Comparison of ENCODE assay signal across 28 mouse cellular contexts in genomic region chr11:62827135-62827534, GRCm38 (mm10). TPM values are rescaled to one million over a fixed set of nuclear protein-coding genes. Genes with fewer than 3 reads are reported as not detected.
DNase-seq lines count a peak whose midpoint lies in the region; ATAC-seq and TF ChIP-seq lines count a peak whose summit lies in the region.
"Had no signal": no experiment of that assay in that cellular context is flagged by ENCODE, and none has a peak within 500 bp of the region (broad histone marks: within the 10 kb centered on the region; RNA-seq: fewer than 3 reads in every experiment).

No protein-coding gene starts in this region.

- TF ChIP-seq CTCF in kidney, adult 2 months (conservative IDR thresholded peaks at IDR 0.05; ENCODE audit: insufficient read depth, insufficient read length, low read depth, low read length) = no peak
- no peak for TF ChIP-seq CTCF in intestine, postnatal 0 days (IDR thresholded peaks at IDR 0.05; ENCODE audit: low read depth)
- no peak for TF ChIP-seq CTCF in stomach, postnatal 0 days (IDR thresholded peaks at IDR 0.05; ENCODE audit: low read depth)

- H3K9ac ChIP-seq in kidney, embryonic 14.5 days (ENCODE audit: low read depth, low read length) = no peak overlapping the region
- no peak overlapping the region for H3K9ac ChIP-seq in intestine, postnatal 0 days (ENCODE audit: low read depth, low read length)
- H3K9ac ChIP-seq in stomach, embryonic 14.5 days (replicated peaks; ENCODE audit: low read depth, low read length) = no peak overlapping the region
- no peak overlapping the region for H3K9ac ChIP-seq in stomach, postnatal 0 days (ENCODE audit: low read length)
- no peak overlapping the region for H3K9ac ChIP-seq in hindbrain, embryonic 11.5 days (ENCODE audit: low read depth, low read length)
- H3K9ac ChIP-seq: embryonic facial prominence, embryonic 12.5 days; embryonic facial prominence, embryonic 15.5 days; forebrain, postnatal 0 days; heart, embryonic 13.5 days; hindbrain, embryonic 12.5 days; hindbrain, embryonic 15.5 days had no signal

- no peaks in the 10 kb centered on the region for H3K27me3 ChIP-seq in kidney, adult 2 months (replicated peaks; ENCODE audit: control insufficient read depth, insufficient read depth, low read length)
- no peaks in the 10 kb centered on the region for H3K27me3 ChIP-seq in kidney, embryonic 14.5 days (ENCODE audit: control insufficient read depth, insufficient read depth, low read length)
- no peaks in the 10 kb centered on the region for H3K27me3 ChIP-seq in intestine, postnatal 0 days (replicated peaks; ENCODE audit: control insufficient read depth, insufficient read depth, low read length)
- H3K27me3 ChIP-seq in stomach, embryonic 14.5 days (ENCODE audit: control insufficient read depth, insufficient read depth, low read length) = no peaks in the 10 kb centered on the region
- H3K27me3 ChIP-seq in stomach, postnatal 0 days (ENCODE audit: control insufficient read depth, insufficient read depth, low read length) = no peaks in the 10 kb centered on the region
- no peaks in the 10 kb centered on the region for H3K27me3 ChIP-seq in limb, embryonic 10.5 days (ENCODE audit: low read depth, poor library complexity, severe bottlenecking)
- no peaks in the 10 kb centered on the region for H3K27me3 ChIP-seq in hindbrain, embryonic 11.5 days (ENCODE audit: control insufficient read depth, insufficient read depth, low read length)
- H3K27me3 ChIP-seq: CH12.LX; embryonic facial prominence, embryonic 12.5 days; embryonic facial prominence, embryonic 15.5 days; heart, embryonic 13.5 days; hindbrain, embryonic 12.5 days; hindbrain, embryonic 15.5 days; Patski had no signal

- 0 out of 2 replicates have a peak overlapping the region, but pooled peaks have one; percentile 7 for H3K27ac ChIP-seq in kidney, adult 2 months (ENCODE audit: insufficient read depth, low read depth, low read length)
- no peak overlapping the region for H3K27ac ChIP-seq in kidney, embryonic 14.5 days (ENCODE audit: low read depth, low read length)
- H3K27ac ChIP-seq in intestine, postnatal 0 days (ENCODE audit: low read depth, low read length) = no peak overlapping the region
- no peak overlapping the region for H3K27ac ChIP-seq in stomach, embryonic 14.5 days (ENCODE audit: low read length)
- peak overlapping the region; percentile 90; the same call in 1 of the 2 replicates for H3K27ac ChIP-seq in stomach, postnatal 0 days (replicated peaks)
- H3K27ac ChIP-seq in limb, embryonic 10.5 days = no peak overlapping the region
- no peak overlapping the region for H3K27ac ChIP-seq in hindbrain, embryonic 11.5 days (ENCODE audit: low read depth, low read length)
- H3K27ac ChIP-seq: embryonic facial prominence, embryonic 12.5 days; embryonic facial prominence, embryonic 15.5 days; heart, adult 2 months; heart, embryonic 10.5 days; heart, embryonic 13.5 days; hindbrain, embryonic 12.5 days; hindbrain, embryonic 15.5 days had no signal

- H3K4me2 ChIP-seq in kidney, embryonic 14.5 days (replicated peaks; ENCODE audit: low read depth, low read length) = no peak overlapping the region
- no peak overlapping the region for H3K4me2 ChIP-seq in intestine, postnatal 0 days (replicated peaks; ENCODE audit: low read depth)
- no peak overlapping the region for H3K4me2 ChIP-seq in stomach, embryonic 14.5 days (replicated peaks; ENCODE audit: low read depth, low read length)
- H3K4me2 ChIP-seq in stomach, postnatal 0 days (replicated peaks; ENCODE audit: low read depth) = no peak overlapping the region
- no peak overlapping the region for H3K4me2 ChIP-seq in hindbrain, embryonic 11.5 days (replicated peaks; ENCODE audit: low read depth, low read length)
- H3K4me2 ChIP-seq: embryonic facial prominence, embryonic 12.5 days; embryonic facial prominence, embryonic 15.5 days; heart, embryonic 13.5 days; hindbrain, embryonic 12.5 days; hindbrain, embryonic 15.5 days had no signal

- WGBS in kidney, adult 2 months = 88% methylated on average over 4 of the region's 4 CpGs
- WGBS in kidney, embryonic 14.5 days = 93% methylated on average over 4 of the region's 4 CpGs
- 47% methylated on average over 4 of the region's 4 CpGs for WGBS in intestine, postnatal 0 days
- WGBS in stomach, embryonic 14.5 days = 77% methylated on average over 4 of the region's 4 CpGs
- WGBS in stomach, postnatal 0 days = 64% methylated on average over 4 of the region's 4 CpGs
- WGBS in limb, embryonic 10.5 days = 88% methylated on average over 4 of the region's 4 CpGs
- 92% methylated on average over 4 of the region's 4 CpGs for WGBS in hindbrain, embryonic 11.5 days

- no peaks in the 10 kb centered on the region for H3K36me3 ChIP-seq in kidney, adult 2 months (ENCODE audit: control insufficient read depth, insufficient read depth, low read length)
- peaks cover 6% of the 10 kb centered on the region; the same call in 1 of the 2 replicates for H3K36me3 ChIP-seq in kidney, embryonic 14.5 days (ENCODE audit: control insufficient read depth, insufficient read depth, low read length)
- H3K36me3 ChIP-seq in intestine, postnatal 0 days (ENCODE audit: control insufficient read depth, insufficient read depth) = peaks cover 28% of the 10 kb centered on the region
- H3K36me3 ChIP-seq in stomach, embryonic 14.5 days (ENCODE audit: control insufficient read depth, insufficient read depth, low read length) = peaks cover 3% of the 10 kb centered on the region
- H3K36me3 ChIP-seq in stomach, postnatal 0 days (ENCODE audit: control insufficient read depth, insufficient read depth, low read length) = peaks cover 10% of the 10 kb centered on the region; the same call in 1 of the 2 replicates
- no peaks in the 10 kb centered on the region for H3K36me3 ChIP-seq in limb, embryonic 10.5 days
- H3K36me3 ChIP-seq in hindbrain, embryonic 11.5 days (ENCODE audit: control insufficient read depth, insufficient read depth, low read length) = no peaks in the 10 kb centered on the region
- H3K36me3 ChIP-seq: heart, embryonic 10.5 days; hindbrain, embryonic 12.5 days; hindbrain, embryonic 15.5 days had no signal

- TF ChIP-seq EP300 in stomach, postnatal 0 days (optimal IDR thresholded peaks at IDR 0.05) = no peak

- peaks cover 15% of the 10 kb centered on the region; the same call in 1 of the 2 replicates for H3K4me1 ChIP-seq in kidney, adult 2 months (ENCODE audit: control insufficient read depth, insufficient read depth, low read length)
- H3K4me1 ChIP-seq in kidney, embryonic 14.5 days (ENCODE audit: control insufficient read depth, insufficient read depth, low read length) = peaks cover 7% of the 10 kb centered on the region; the same call in 1 of the 2 replicates
- H3K4me1 ChIP-seq in intestine, postnatal 0 days (replicated peaks; ENCODE audit: control insufficient read depth, insufficient read depth, low read length) = peaks cover 12% of the 10 kb centered on the region; the same call in 1 of the 2 replicates
- peaks cover 7% of the 10 kb centered on the region; the same call in 1 of the 2 replicates for H3K4me1 ChIP-seq in stomach, embryonic 14.5 days (ENCODE audit: control insufficient read depth, insufficient read depth, low read length)
- H3K4me1 ChIP-seq in stomach, postnatal 0 days (replicated peaks; ENCODE audit: control insufficient read depth, insufficient read depth) = peaks cover 9% of the 10 kb centered on the region
- H3K4me1 ChIP-seq in limb, embryonic 10.5 days = peaks cover 20% of the 10 kb centered on the region
- no peaks in the 10 kb centered on the region for H3K4me1 ChIP-seq in hindbrain, embryonic 11.5 days (replicated peaks; ENCODE audit: control insufficient read depth, insufficient read depth, low read length)
- H3K4me1 ChIP-seq: embryonic facial prominence, embryonic 12.5 days; hindbrain, embryonic 12.5 days; hindbrain, embryonic 15.5 days had no signal

- H3K4me3 ChIP-seq in kidney, adult 2 months (ENCODE audit: insufficient read depth, low read depth, low read length) = no peak overlapping the region
- H3K4me3 ChIP-seq in kidney, embryonic 14.5 days (ENCODE audit: low read length) = no peak overlapping the region
- H3K4me3 ChIP-seq in intestine, postnatal 0 days (ENCODE audit: low read depth, low read length) = no peak overlapping the region
- H3K4me3 ChIP-seq in stomach, embryonic 14.5 days (ENCODE audit: low read depth, low read length) = no peak overlapping the region
- H3K4me3 ChIP-seq in stomach, postnatal 0 days (ENCODE audit: low read depth, low read length) = no peak overlapping the region
- no peak overlapping the region for H3K4me3 ChIP-seq in limb, embryonic 10.5 days
- H3K4me3 ChIP-seq in hindbrain, embryonic 11.5 days (ENCODE audit: low read depth, low read length) = no peak overlapping the region
- H3K4me3 ChIP-seq: embryonic facial prominence, embryonic 12.5 days; embryonic facial prominence, embryonic 15.5 days; heart, adult 2 months; heart, embryonic 10.5 days; heart, embryonic 13.5 days; hindbrain, embryonic 12.5 days; hindbrain, embryonic 15.5 days had no signal

- H3K9me3 ChIP-seq in kidney, embryonic 14.5 days (ENCODE audit: control insufficient read depth, low read length) = no peaks in the 10 kb centered on the region
- no peaks in the 10 kb centered on the region for H3K9me3 ChIP-seq in intestine, postnatal 0 days (ENCODE audit: control insufficient read depth)
- no peaks in the 10 kb centered on the region for H3K9me3 ChIP-seq in stomach, embryonic 14.5 days (ENCODE audit: control insufficient read depth, low read depth, low read length)
- no peaks in the 10 kb centered on the region for H3K9me3 ChIP-seq in stomach, postnatal 0 days (ENCODE audit: control insufficient read depth, low read length)
- H3K9me3 ChIP-seq in limb, embryonic 10.5 days (replicated peaks) = no peaks in the 10 kb centered on the region
- no peaks in the 10 kb centered on the region for H3K9me3 ChIP-seq in hindbrain, embryonic 11.5 days (ENCODE audit: control insufficient read depth, low read length)
- H3K9me3 ChIP-seq: embryonic facial prominence, embryonic 12.5 days; embryonic facial prominence, embryonic 15.5 days; G1E; heart, embryonic 10.5 days; hindbrain, embryonic 12.5 days; hindbrain, embryonic 15.5 days had no signal

- DNase-seq in kidney, adult 2 months = no peak
- DNase-seq in stomach, postnatal 0 days (ENCODE audit: low spot score) = peak; percentile 38
- DNase-seq in limb, embryonic 10.5 days (ENCODE audit: low spot score) = no peak
- no peak for DNase-seq in hindbrain, embryonic 11.5 days (ENCODE audit: low spot score)
- DNase-seq in ovary, adult 18-20 months (ENCODE audit: low spot score) = no peak
- DNase-seq: B cell, adult 2 months; cerebellum, adult 11 months; cerebellum, adult 2 months; cerebellum, adult 9-11 months; cerebellum, postnatal 25 days; forebrain, postnatal 0 days; gastrocnemius, postnatal 36 days; heart, adult 2 months; heart, postnatal 14 days; heart, postnatal 4 days had no signal

- TF ChIP-seq POLR2A in kidney, adult 2 months (IDR thresholded peaks at IDR 0.05; ENCODE audit: low read depth, low read length) = no peak

- no peak for ATAC-seq in kidney, embryonic 14.5 days (ENCODE audit: low FRiP score, low TSS enrichment)
- ATAC-seq in intestine, postnatal 0 days = peak; percentile 61
- peak; percentile 62; the same call in 1 of the 2 replicates for ATAC-seq in stomach, embryonic 14.5 days (ENCODE audit: insufficient number of reproducible peaks, insufficient read depth, low FRiP score, low read depth)
- peak; percentile 78 for ATAC-seq in stomach, postnatal 0 days (ENCODE audit: low FRiP score, low TSS enrichment)
- no peak for ATAC-seq in hindbrain, embryonic 11.5 days (ENCODE audit: low FRiP score)
- ATAC-seq: forebrain, embryonic 14.5 days; forebrain, postnatal 0 days; Patski had no signal

RNA-seq across cellular contexts. Expression of gene Trim16, which starts 7.1 kb away (rescaled TPM):
- polyA plus RNA-seq in kidney, adult 2 months (2012; rRNA removed) = 2.9 and 3.7 TPM in 2 replicates
- 10.5 and 18.6 TPM in 2 replicates for polyA plus RNA-seq in kidney, embryonic 14.5 days (2014; fragmentation: Nextera tagmentation; extraction: Ambion mirVana)
- 10.8 and 11.5 TPM in 2 replicates for polyA plus RNA-seq in intestine, postnatal 0 days (2015; fragmentation: Nextera tagmentation; extraction: Ambion mirVana)
- polyA plus RNA-seq in stomach, embryonic 14.5 days (2014; fragmentation: Nextera tagmentation; extraction: Ambion mirVana) = 16.8 and 19.1 TPM in 2 replicates
- 23.4 and 25.0 TPM in 2 replicates for polyA plus RNA-seq in stomach, postnatal 0 days (2015; fragmentation: Nextera tagmentation; extraction: Ambion mirVana)
- 2.9 and 3.3 TPM in 2 replicates for polyA plus RNA-seq in limb, embryonic 10.5 days (2016; fragmentation: Nextera tagmentation; extraction: Ambion mirVana)
- 5.3 and 6.4 TPM in 2 replicates for polyA plus RNA-seq in hindbrain, embryonic 11.5 days (2014; fragmentation: Nextera tagmentation; extraction: Ambion mirVana)
- polyA plus RNA-seq: G1E had no signal

RNA-seq across cellular contexts. Expression of gene Fbxw10, which starts 19.7 kb away (rescaled TPM):
- polyA plus RNA-seq in kidney, adult 2 months (2012; rRNA removed) = 0.29 and 0.30 TPM in 2 replicates
- 0.53 and 0.73 TPM in 2 replicates for polyA plus RNA-seq in kidney, embryonic 14.5 days (2014; fragmentation: Nextera tagmentation; extraction: Ambion mirVana)
- polyA plus RNA-seq in intestine, postnatal 0 days (2015; fragmentation: Nextera tagmentation; extraction: Ambion mirVana) = 0.14 and 0.17 TPM in 2 replicates
- 0.59 and 1.1 TPM in 2 replicates for polyA plus RNA-seq in stomach, embryonic 14.5 days (2014; fragmentation: Nextera tagmentation; extraction: Ambion mirVana)
- 0.47 TPM in 2 replicates for polyA plus RNA-seq in stomach, postnatal 0 days (2015; fragmentation: Nextera tagmentation; extraction: Ambion mirVana)
- 0.31 and 0.84 TPM in 2 replicates for polyA plus RNA-seq in limb, embryonic 10.5 days (2016; fragmentation: Nextera tagmentation; extraction: Ambion mirVana)
- polyA plus RNA-seq in hindbrain, embryonic 11.5 days (2014; fragmentation: Nextera tagmentation; extraction: Ambion mirVana) = 0.49 and 0.65 TPM in 2 replicates
- polyA plus RNA-seq: G1E had no signal

RNA-seq across cellular contexts. Expression of gene Zfp286, which starts 37.9 kb away (rescaled TPM):
- polyA plus RNA-seq in kidney, adult 2 months (2012; rRNA removed) = 0.42 and 0.83 TPM in 2 replicates
- polyA plus RNA-seq in kidney, embryonic 14.5 days (2014; fragmentation: Nextera tagmentation; extraction: Ambion mirVana) = 19.6 and 19.7 TPM in 2 replicates
- polyA plus RNA-seq in intestine, postnatal 0 days (2015; fragmentation: Nextera tagmentation; extraction: Ambion mirVana) = 4.2 and 4.3 TPM in 2 replicates
- 23.2 and 24.9 TPM in 2 replicates for polyA plus RNA-seq in stomach, embryonic 14.5 days (2014; fragmentation: Nextera tagmentation; extraction: Ambion mirVana)
- polyA plus RNA-seq in stomach, postnatal 0 days (2015; fragmentation: Nextera tagmentation; extraction: Ambion mirVana) = 4.6 and 5.5 TPM in 2 replicates
- polyA plus RNA-seq in limb, embryonic 10.5 days (2016; fragmentation: Nextera tagmentation; extraction: Ambion mirVana) = 22.4 and 29.8 TPM in 2 replicates
- 27.4 and 31.1 TPM in 2 replicates for polyA plus RNA-seq in hindbrain, embryonic 11.5 days (2014; fragmentation: Nextera tagmentation; extraction: Ambion mirVana)
- polyA plus RNA-seq: G1E had no signal

RNA-seq across cellular contexts. Expression of gene Tvp23b, which starts 52.1 kb away (rescaled TPM):
- 21.3 and 26.1 TPM in 2 replicates for polyA plus RNA-seq in kidney, adult 2 months (2012; rRNA removed)
- 62.1 and 62.9 TPM in 2 replicates for polyA plus RNA-seq in kidney, embryonic 14.5 days (2014; fragmentation: Nextera tagmentation; extraction: Ambion mirVana)
- polyA plus RNA-seq in intestine, postnatal 0 days (2015; fragmentation: Nextera tagmentation; extraction: Ambion mirVana) = 53.4 and 57.2 TPM in 2 replicates
- 64.9 and 69.3 TPM in 2 replicates for polyA plus RNA-seq in stomach, embryonic 14.5 days (2014; fragmentation: Nextera tagmentation; extraction: Ambion mirVana)
- 67.2 and 71.1 TPM in 2 replicates for polyA plus RNA-seq in stomach, postnatal 0 days (2015; fragmentation: Nextera tagmentation; extraction: Ambion mirVana)
- 37.9 and 43.4 TPM in 2 replicates for polyA plus RNA-seq in limb, embryonic 10.5 days (2016; fragmentation: Nextera tagmentation; extraction: Ambion mirVana)
- polyA plus RNA-seq in hindbrain, embryonic 11.5 days (2014; fragmentation: Nextera tagmentation; extraction: Ambion mirVana) = 41.7 and 53.0 TPM in 2 replicates

Comparison
In these comparisons a context has a peak if more than half of its experiments do, and no peak if none do; other contexts are left out.
1. H3K27ac ChIP-seq: peak in kidney, adult 2 months (single experiment) and stomach, postnatal 0 days (single experiment); none in kidney, embryonic 14.5 days (single experiment), intestine, postnatal 0 days (single experiment), stomach, embryonic 14.5 days (single experiment), limb, embryonic 10.5 days (single experiment) and hindbrain, embryonic 11.5 days (single experiment).
2. ATAC-seq: peak in intestine, postnatal 0 days (single experiment), stomach, embryonic 14.5 days (single experiment) and stomach, postnatal 0 days (single experiment); none in kidney, embryonic 14.5 days (single experiment) and hindbrain, embryonic 11.5 days (single experiment).